Mouse (Mus musculus) spleen, adult 2 months (tissue): ENCODE data around the gene Olfr1087.
"Not testable (repeated sequence)": the region's sequence is repeated elsewhere in the genome, so short reads cannot be mapped to it uniquely, and the experiment has no call there.

ENCODE experiments used
- CTCF ChIP-seq: fragments of 200-500 bp; IDR thresholded peaks from 2 replicates; pipeline ENCODE4 v1.5.1; 2011; ENCODE audit warnings: mild to moderate bottlenecking, inconsistent platforms; ENCODE audit not compliant: insufficient read depth, insufficient read length, insufficient replicate concordance; ENCODE audit errors: extremely low read depth
- POLR2A ChIP-seq: fragments of 200-500 bp; IDR thresholded peaks from 2 replicates; pipeline ENCODE4 v1.6.1; 2011; ENCODE audit warnings: low read depth, low read length, inconsistent platforms

DNA sequence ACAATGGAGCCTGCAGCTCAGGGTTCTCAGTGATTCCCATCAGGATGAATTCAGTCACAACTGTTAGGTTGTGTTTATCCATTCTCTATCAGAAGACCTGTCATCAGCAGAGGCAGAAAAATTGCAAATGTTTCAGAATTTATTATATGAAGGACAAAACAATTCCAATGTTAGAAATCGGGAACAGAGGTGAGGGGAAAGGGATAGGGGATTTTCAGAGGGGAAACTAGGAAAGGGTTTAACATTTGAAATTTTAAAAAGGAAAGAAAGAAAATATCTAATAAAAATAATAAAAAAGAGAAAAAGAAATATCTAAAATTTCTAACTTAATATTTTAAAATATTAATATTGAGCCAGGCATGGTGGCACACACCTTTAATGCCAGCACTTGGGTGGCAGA lies 58.6 kb downstream of the Olfr1087 start, which contains the start of gene Olfr1084:
- not testable (repeated sequence) for TF ChIP-seq CTCF, POLR2A
